Mouse (Mus musculus) heart, adult 2 months (tissue): Measurements from ENCODE around the gene Slc52a3. TPM values are rescaled to one million over a fixed set of nuclear protein-coding genes. Genes with fewer than 3 reads are reported as not detected.

ENCODE experiments used
- DNase-seq, 2 experiments: peaks; one replicate each; pipeline ENCODE4 v3.0.0; 2021
- H3K27ac ChIP-seq: fragments of 200-600 bp; 2 replicates; pipeline ENCODE4 v1.8.1; 2022
- H3K27me3 ChIP-seq: fragments of 200-500 bp; 2 replicates; pipeline ENCODE4 v1.6.1; 2012; ENCODE audit warnings: mild to moderate bottlenecking, low read length, inconsistent platforms, mixed read lengths; ENCODE audit not compliant: control insufficient read depth, insufficient read depth
- H3K36me3 ChIP-seq: fragments of 200-500 bp; 2 replicates; pipeline ENCODE4 v1.6.1; 2012; ENCODE audit warnings: low read length, inconsistent platforms; ENCODE audit not compliant: control insufficient read depth, insufficient read depth
- H3K4me1 ChIP-seq: fragments of 200-500 bp; 2 replicates; pipeline ENCODE4 v1.6.1; 2011; ENCODE audit warnings: low read length; ENCODE audit not compliant: control insufficient read depth, insufficient read depth
- H3K4me3 ChIP-seq: fragments of 200-600 bp; 2 replicates; pipeline ENCODE4 v1.8.1; 2022
- H3K79me2 ChIP-seq: fragments of 200-500 bp; replicated peaks from 2 replicates; pipeline ENCODE4 v1.6.1; 2012; ENCODE audit warnings: mild to moderate bottlenecking, inconsistent platforms, low read length, moderate library complexity, mixed read lengths; ENCODE audit not compliant: control insufficient read depth, insufficient read depth
- H3K9ac ChIP-seq: fragments of 200-500 bp; 2 replicates; pipeline ENCODE4 v1.6.1; 2012; ENCODE audit warnings: low read depth, mild to moderate bottlenecking, control low read depth, inconsistent platforms, low read length, mixed read lengths
- CTCF ChIP-seq: fragments of 200-600 bp; IDR thresholded peaks from 2 replicates; pipeline ENCODE4 v1.8.1; 2022; ENCODE audit warnings: antibody characterized with exemption, mild to moderate bottlenecking, moderate library complexity
- EP300 ChIP-seq: fragments of 200-500 bp; IDR thresholded peaks from 2 replicates; pipeline ENCODE4 v1.6.1; 2011; ENCODE audit warnings: low read depth, low read length, control low read depth; ENCODE audit not compliant: insufficient read depth
- POLR2A ChIP-seq: fragments of 200-500 bp; IDR thresholded peaks from 2 replicates; pipeline ENCODE4 v1.6.1; 2011; ENCODE audit warnings: mild to moderate bottlenecking, low read depth, low read length, control low read depth; ENCODE audit not compliant: insufficient read depth
- WGBS: fragments of 180-500 bp; shearing (Covaris S2); methylation state at CpG from one replicate; pipeline ENCODE4 v1.1.7; 2018; 5-methylcytosine and 5-hydroxymethylcytosine counted together
- intact Hi-C: fragments of 180-260 bp; cut with DNase I; formaldehyde crosslinking; loops from one replicate; pipeline ENCODE4 v1.15.1; 2025
- polyA plus RNA-seq: library from polyadenylated mRNA; depleted of rRNA; stranded (reverse); fragments of >200 nt; gene quantifications from 2 replicates; pipeline ENCODE4 v1.2.3, GENCODE M21; 2012
- total RNA-seq, 2 experiments: library from RNA; stranded (reverse); gene quantifications; 2 replicates each; pipeline ENCODE4 v1.2.3; 2021

Slc52a3 gene
- total and polyA plus RNA-seq, 3 experiments: 1.8 to 3.4 (median 2.5) TPM

DNA sequence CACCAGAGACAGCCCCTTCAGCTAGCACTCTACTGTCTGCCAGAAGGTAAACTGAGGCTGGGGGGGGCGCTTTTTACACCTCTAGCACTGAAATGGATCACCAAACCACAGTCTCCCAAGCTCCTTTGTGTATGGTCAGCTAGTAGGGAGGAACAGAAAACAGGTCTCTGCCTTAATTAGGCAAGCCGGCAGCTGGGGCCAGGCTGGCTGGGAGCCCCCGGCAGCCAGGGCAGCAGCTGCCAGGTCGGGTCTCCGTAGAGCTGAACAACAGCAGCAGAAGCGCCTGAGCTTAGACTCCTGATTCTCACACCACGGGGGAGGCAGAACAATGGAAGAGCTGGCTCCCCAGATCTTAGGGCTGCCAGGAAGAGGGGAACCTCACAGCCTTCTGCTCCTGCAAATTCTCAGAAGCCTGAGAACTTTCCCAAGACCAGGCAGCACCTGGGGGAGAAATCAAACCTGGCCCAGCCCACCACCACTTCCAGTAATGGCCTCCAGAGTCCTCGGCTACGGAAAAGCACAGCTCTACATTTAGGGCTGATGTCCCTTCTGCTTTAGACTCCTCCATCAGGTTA is 29.0 kb upstream of the Slc52a3 start:
- H3K9ac ChIP-seq: no peak overlapping the region
- no peak for TF ChIP-seq POLR2A
- TF ChIP-seq CTCF: no peak
- TF ChIP-seq EP300: no peak
- no peaks in the 10 kb centered on the region; the same call in 1 of the 2 replicates for H3K36me3 ChIP-seq
- H3K4me3 ChIP-seq: no peak overlapping the region
- 42% methylated on average over 9 of the region's 9 CpGs for WGBS
- DNase-seq: peak in 1 of 2 experiments; percentile 22
- peaks cover 16% of the 10 kb centered on the region for H3K4me1 ChIP-seq
- H3K27ac ChIP-seq: peak overlapping the region; percentile 33
- intact Hi-C loops: no loop called here
- H3K79me2 ChIP-seq: no peaks in the 10 kb centered on the region
- no peaks in the 10 kb centered on the region for H3K27me3 ChIP-seq

DNA sequence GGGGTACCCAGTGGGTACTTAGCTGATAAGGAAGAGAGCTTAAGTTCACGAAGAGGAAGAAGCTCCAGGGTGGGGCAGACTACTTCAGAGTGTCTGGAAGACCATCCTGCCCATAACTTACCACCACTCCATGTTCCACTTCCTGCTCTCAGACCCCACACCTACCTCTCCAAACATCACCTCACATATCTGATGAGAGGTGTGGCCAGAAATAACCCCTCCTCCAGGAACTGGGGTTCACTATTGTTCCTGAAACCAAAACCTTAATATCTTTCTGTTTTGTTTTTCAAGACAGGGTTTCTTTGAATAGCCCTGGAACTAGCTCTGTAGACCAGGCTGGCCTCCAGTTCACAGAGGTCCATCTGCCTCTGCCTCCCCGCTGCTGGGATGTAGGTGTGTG is 28.5 kb upstream of the Slc52a3 start:
- intact Hi-C loops: no loop called here

DNA sequence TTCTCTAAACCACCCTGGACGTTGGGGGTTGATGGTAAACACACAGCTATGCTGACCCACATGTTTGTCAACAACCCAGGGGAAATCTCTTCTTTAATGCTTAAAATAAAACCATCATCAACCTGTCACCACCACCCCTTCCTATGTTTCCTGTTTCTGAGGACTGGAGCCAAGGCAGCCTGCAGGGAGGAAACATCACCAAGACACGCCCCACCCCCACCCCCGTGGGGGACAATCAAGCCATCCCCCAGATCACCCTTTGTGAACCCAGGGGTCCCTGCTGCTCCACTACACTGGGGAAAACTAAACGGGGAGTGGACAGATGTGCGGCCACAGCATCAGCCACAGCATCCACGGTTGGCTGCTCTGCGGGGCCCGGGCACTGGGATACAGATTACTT is 27.9 kb upstream of the Slc52a3 start:
- WGBS: 63% methylated on average over 8 of the region's 8 CpGs
- H3K4me3 ChIP-seq: no peak overlapping the region
- intact Hi-C loops: no loop called here
- no peak overlapping the region for H3K9ac ChIP-seq
- no peaks in the 10 kb centered on the region for H3K79me2 ChIP-seq
- peak in 1 of 2 experiments; percentile 33 for DNase-seq
- H3K27me3 ChIP-seq: no peaks in the 10 kb centered on the region
- peak overlapping the region; percentile 33 for H3K27ac ChIP-seq
- peaks cover 19% of the 10 kb centered on the region for H3K4me1 ChIP-seq
- TF ChIP-seq POLR2A (no peak), EP300 (no peak), CTCF (no peak)
- no peaks in the 10 kb centered on the region; the same call in 1 of the 2 replicates for H3K36me3 ChIP-seq

More for the DNA sequence above, 28.5 kb upstream of the Slc52a3 start:
- Histone ChIP-seq H3K27me3 (no peaks in the 10 kb centered on the region), H3K79me2 (no peaks in the 10 kb centered on the region), H3K4me1 (peaks cover 16% of the 10 kb centered on the region), H3K9ac (no peak overlapping the region), H3K36me3 (no peaks in the 10 kb centered on the region; the same call in 1 of the 2 replicates), H3K27ac (peak overlapping the region; percentile 8), H3K4me3 (no peak overlapping the region)
- DNase-seq: no peak
- WGBS: 87% methylated on average over 2 of the region's 2 CpGs
- TF ChIP-seq CTCF (no peak), POLR2A (no peak), EP300 (no peak)

DNA sequence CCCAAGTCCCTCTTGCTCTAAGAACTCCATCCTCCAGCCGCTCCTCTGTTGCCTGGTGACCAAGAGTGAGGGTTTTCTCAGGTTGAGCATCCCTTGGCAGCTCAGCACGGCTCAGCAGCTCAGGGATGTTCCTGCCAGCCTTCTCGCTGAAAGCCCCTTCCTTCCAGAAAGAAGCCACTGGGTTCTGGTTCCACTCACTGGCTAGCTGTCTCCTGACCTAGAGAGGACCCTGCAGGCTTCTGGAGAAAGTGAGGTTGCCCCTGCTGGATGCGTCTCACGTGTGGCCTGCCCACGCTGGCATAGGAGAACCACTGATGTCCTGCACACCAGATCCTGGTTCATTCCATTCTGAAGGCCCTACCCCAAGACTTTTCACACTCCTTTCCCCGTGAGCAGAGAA is 27.3 kb upstream of the Slc52a3 start:
- intact Hi-C loops: no loop called here
- H3K4me3 ChIP-seq: no peak overlapping the region
- TF ChIP-seq EP300: no peak
- TF ChIP-seq POLR2A: no peak
- no peak for TF ChIP-seq CTCF
- H3K27me3 ChIP-seq: no peaks in the 10 kb centered on the region
- no peaks in the 10 kb centered on the region; the same call in 1 of the 2 replicates for H3K36me3 ChIP-seq
- H3K27ac ChIP-seq: peak overlapping the region; percentile 33; the same call in 1 of the 2 replicates
- WGBS: 89% methylated on average over 7 of the region's 7 CpGs
- no peak overlapping the region for H3K9ac ChIP-seq
- DNase-seq: no peak
- peaks cover 20% of the 10 kb centered on the region for H3K4me1 ChIP-seq
- no peaks in the 10 kb centered on the region for H3K79me2 ChIP-seq

DNA sequence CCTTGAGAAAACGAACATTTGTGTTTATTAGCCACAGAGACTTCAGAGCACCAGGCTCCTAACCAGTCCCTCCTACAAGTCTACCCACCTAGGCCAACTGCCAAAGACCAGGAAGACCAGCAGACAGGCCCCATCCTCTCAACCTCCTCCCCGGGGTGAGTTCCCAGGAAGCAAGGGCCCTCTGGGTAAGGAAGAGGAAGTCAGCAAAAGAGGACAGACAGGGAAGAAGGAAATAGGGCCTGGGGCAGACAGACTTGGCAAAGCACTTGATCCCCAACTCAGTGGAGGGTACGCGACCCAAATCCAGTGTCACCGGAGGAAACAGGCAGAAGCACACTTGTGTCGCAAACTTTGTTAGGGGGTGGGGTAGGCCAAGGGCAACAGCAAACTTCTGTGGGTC is 26.9 kb upstream of the Slc52a3 start:
- no peaks in the 10 kb centered on the region; the same call in 1 of the 2 replicates for H3K36me3 ChIP-seq
- no peaks in the 10 kb centered on the region for H3K27me3 ChIP-seq
- H3K79me2 ChIP-seq: no peaks in the 10 kb centered on the region
- no peak overlapping the region for H3K9ac ChIP-seq
- no peak overlapping the region for H3K4me3 ChIP-seq
- TF ChIP-seq POLR2A: no peak
- no peak for TF ChIP-seq CTCF
- intact Hi-C loops: no loop called here
- H3K4me1 ChIP-seq: peaks cover 20% of the 10 kb centered on the region
- peak in 1 of 2 experiments; percentile 9 for DNase-seq
- 76% methylated on average over 6 of the region's 6 CpGs for WGBS
- peak overlapping the region; percentile 33; the same call in 1 of the 2 replicates for H3K27ac ChIP-seq

DNA sequence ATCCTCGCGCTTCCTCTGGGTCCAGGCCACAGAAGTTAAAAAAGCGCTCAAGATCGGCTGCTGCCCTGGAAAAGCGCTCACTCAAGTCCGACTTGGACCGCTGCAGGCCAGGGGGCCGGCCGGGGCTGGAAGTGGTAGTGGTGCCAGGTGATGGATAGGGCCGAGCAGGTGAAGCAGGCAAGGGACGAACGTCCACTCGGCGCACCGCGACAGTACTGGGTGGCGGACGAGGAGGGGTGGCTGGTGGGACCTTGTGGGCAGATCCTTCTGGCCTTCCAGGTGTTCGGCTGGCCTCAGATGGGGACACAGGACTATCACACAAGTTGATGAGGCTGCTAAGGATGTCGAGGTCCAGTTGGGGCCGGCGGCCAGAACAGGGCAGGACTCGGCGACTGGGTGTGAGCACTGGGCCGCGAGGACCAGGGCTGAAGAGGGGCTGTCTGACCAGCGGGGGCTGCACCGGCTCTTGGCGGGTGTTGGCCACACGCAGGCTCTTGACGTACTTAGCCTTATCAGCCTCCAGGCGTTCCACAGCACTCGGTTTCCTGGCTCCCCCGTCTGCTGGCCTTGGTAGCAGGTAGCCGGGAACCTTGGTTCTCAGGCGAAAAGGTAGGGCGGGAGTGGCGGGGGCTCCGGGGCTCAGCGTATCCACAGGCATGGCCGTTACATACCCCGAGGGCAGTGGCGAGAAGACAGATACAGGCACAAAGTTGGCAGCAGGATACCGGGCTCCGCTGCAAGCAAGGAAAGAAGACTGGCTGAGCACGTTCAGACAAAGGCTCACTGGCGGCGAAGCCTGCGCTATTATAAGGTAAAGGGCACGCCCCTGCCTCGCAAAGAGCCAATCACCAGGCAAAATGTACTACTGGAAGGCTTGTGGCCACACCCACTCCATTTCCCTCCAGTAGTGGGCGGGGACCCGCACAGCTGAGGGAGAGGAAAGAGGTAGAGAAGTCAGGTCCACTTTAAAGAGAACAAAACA is 25.8 kb upstream of the Slc52a3 start:
- peak; percentile 89 to 90 for DNase-seq
- Histone ChIP-seq H3K27me3 (no peaks in the 10 kb centered on the region), H3K4me3 (peak overlapping the region; percentile 44)

More for the DNA sequence above, 25.8 kb upstream of the Slc52a3 start:
- peaks cover 20% of the 10 kb centered on the region for H3K4me1 ChIP-seq
- peak overlapping the region; percentile 48 for H3K9ac ChIP-seq
- no peaks in the 10 kb centered on the region for H3K79me2 ChIP-seq
- H3K36me3 ChIP-seq: no peaks in the 10 kb centered on the region; the same call in 1 of the 2 replicates
- 41% methylated on average over 53 of the region's 53 CpGs for WGBS
- intact Hi-C loops: no loop called here
- TF ChIP-seq POLR2A: peak; percentile 97
- peak; percentile 54; the same call in 1 of the 2 replicates for TF ChIP-seq EP300
- no peak for TF ChIP-seq CTCF
- peak overlapping the region; percentile 46 for H3K27ac ChIP-seq
